Mouse (Mus musculus) midbrain, embryonic 13.5 days (tissue): ENCODE results near the gene Rpap1. TPM values are rescaled to one million over a fixed set of nuclear protein-coding genes. Genes with fewer than 3 reads are reported as not detected.

Source experiments
- ATAC-seq: fragments of 200-750 bp; cut with Nextera tagmentation; 2 replicates; pipeline ENCODE4 v1.8.0; 2017; ENCODE audit warnings: mild to moderate bottlenecking, moderate TSS enrichment, moderate library complexity
- H3K27ac ChIP-seq: fragments of 300-500 bp; sonication (generic); 2 replicates; pipeline ENCODE4 v1.5.1; 2015; ENCODE audit warnings: inconsistent platforms, mild to moderate bottlenecking, moderate library complexity
- H3K27me3 ChIP-seq: fragments of 300-500 bp; sonication (generic); 2 replicates; pipeline ENCODE4 v1.6.1; 2015; ENCODE audit warnings: mild to moderate bottlenecking, inconsistent platforms
- H3K36me3 ChIP-seq: fragments of 300-500 bp; sonication (generic); 2 replicates; pipeline ENCODE4 v1.6.1; 2015; ENCODE audit warnings: mild to moderate bottlenecking, inconsistent platforms
- H3K4me1 ChIP-seq: fragments of 300-500 bp; sonication (generic); replicated peaks from 2 replicates; pipeline ENCODE4 v1.6.1; 2015; ENCODE audit warnings: inconsistent platforms
- H3K4me2 ChIP-seq: fragments of 300-500 bp; sonication (generic); replicated peaks from 2 replicates; pipeline ENCODE4 v1.6.1; 2015; ENCODE audit warnings: moderate library complexity, mild to moderate bottlenecking, inconsistent platforms
- H3K4me3 ChIP-seq: fragments of 300-500 bp; sonication (generic); replicated peaks from 2 replicates; pipeline ENCODE4 v1.5.1; 2015; ENCODE audit warnings: mild to moderate bottlenecking, inconsistent platforms
- H3K9ac ChIP-seq: fragments of 300-500 bp; sonication (generic); replicated peaks from 2 replicates; pipeline ENCODE4 v1.6.1; 2015; ENCODE audit warnings: mild to moderate bottlenecking, inconsistent platforms
- H3K9me3 ChIP-seq: fragments of 300-500 bp; sonication (generic); 2 replicates; pipeline ENCODE4 v1.6.1; 2016; ENCODE audit warnings: mild to moderate bottlenecking, inconsistent platforms
- WGBS: fragments of 180-500 bp; shearing (Covaris S2); methylation state at CpG from one replicate; pipeline ENCODE4 v1.1.7; 2015; 5-methylcytosine and 5-hydroxymethylcytosine counted together
- polyA plus RNA-seq: library from polyadenylated mRNA; unstranded; fragments of >200 nt; fragmentation: Nextera tagmentation; extraction: Ambion mirVana; gene quantifications from 2 replicates; pipeline ENCODE4 v1.2.1, GENCODE M21; 2015

Gene Rpap1
- polyA plus RNA-seq, 1 experiment from 2014 or later, result 25.1 TPM

DNA sequence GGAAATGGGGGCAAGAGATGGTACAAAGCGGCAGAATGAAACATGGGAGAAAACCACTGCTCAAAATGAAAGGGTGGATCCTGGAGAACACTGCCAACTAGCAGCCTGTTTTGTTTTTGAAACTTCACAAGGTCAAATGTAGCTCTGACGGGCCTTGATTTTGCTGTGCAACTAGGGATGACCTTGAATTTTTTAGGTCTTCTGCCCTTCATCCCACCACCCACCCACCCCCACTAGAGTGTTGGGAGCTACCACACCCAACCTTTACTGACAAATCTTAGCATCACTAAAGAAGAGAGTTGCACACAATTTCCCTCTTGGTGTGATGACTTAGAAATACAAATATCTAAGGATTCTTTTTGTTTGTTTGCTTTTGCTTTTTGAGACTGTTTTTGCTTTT is 2.7 kb upstream of the Rpap1 start:
- Histone ChIP-seq H3K4me2 (no peak overlapping the region), H3K27ac (no peak overlapping the region), H3K27me3 (peaks cover 10% of the 10 kb centered on the region; the same call in 1 of the 2 replicates), H3K36me3 (no peaks in the 10 kb centered on the region; the same call in 1 of the 2 replicates), H3K4me1 (peaks cover 13% of the 10 kb centered on the region), H3K9ac (no peak overlapping the region), H3K9me3 (no peaks in the 10 kb centered on the region), H3K4me3 (no peak overlapping the region)
- ATAC-seq, result no peak
- 85% methylated on average over 2 of the region's 2 CpGs for WGBS

DNA sequence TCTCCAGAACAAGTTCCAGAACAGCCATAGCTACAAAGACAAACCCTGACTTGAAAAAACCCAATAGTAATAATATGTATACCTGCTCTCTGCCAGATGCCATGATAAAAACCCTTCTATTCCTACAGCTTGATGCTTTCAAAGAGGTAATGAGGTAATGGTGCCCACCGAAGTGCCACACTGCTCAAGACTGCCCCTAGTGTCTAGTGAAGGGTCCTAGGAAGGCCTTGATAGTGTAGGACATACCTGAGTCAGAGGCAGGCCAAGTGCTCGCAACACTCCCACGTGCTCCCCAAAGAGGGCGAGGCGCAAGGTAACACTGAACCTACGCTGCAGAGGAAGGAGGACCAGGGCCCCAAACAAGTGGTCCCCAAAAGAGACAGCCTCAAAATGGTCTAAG is 20.1 kb downstream of the Rpap1 start:
- no peaks in the 10 kb centered on the region for H3K9me3 ChIP-seq
- no peak overlapping the region for H3K27ac ChIP-seq
- 95% methylated on average over 6 of the region's 6 CpGs for WGBS
- peaks cover 77% of the 10 kb centered on the region for H3K36me3 ChIP-seq
- ATAC-seq, result no peak
- no peak overlapping the region for H3K9ac ChIP-seq
- H3K4me2 ChIP-seq, result no peak overlapping the region
- H3K27me3 ChIP-seq, result 0 out of 2 replicates have a peak, but pooled peaks cover 4% of the 10 kb centered on the region
- no peaks in the 10 kb centered on the region for H3K4me1 ChIP-seq
- no peak overlapping the region for H3K4me3 ChIP-seq

DNA sequence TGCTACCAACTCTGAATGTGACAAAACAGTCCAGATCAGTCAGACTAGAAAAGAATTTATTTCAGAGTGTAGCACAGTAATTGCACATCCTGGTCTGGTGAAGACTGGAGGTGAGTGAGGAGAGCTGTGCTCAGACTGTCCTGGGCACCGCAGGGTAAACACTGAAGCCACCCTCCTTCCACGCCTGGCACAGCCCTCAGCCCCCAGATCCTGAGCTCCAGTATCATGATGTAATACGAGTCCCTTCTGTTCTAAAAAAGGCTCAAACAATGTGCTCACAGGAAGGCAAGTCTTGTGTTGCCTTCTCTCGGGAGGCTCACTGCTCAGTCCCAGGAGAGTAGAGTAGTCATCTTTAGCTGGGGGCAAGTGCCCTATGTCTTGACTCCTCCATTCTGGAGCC is 23.4 kb downstream of the Rpap1 start:
- H3K9me3 ChIP-seq, result no peaks in the 10 kb centered on the region
- H3K4me3 ChIP-seq, result no peak overlapping the region
- ATAC-seq, result no peak
- WGBS, result 79% methylated on average over 4 of the region's 4 CpGs
- 0 out of 2 replicates have a peak, but pooled peaks cover under 1% of the 10 kb centered on the region for H3K4me1 ChIP-seq
- peaks cover 44% of the 10 kb centered on the region for H3K36me3 ChIP-seq
- no peak overlapping the region for H3K9ac ChIP-seq
- H3K27ac ChIP-seq, result no peak overlapping the region
- no peak overlapping the region for H3K4me2 ChIP-seq
- H3K27me3 ChIP-seq, result peaks cover 34% of the 10 kb centered on the region

DNA sequence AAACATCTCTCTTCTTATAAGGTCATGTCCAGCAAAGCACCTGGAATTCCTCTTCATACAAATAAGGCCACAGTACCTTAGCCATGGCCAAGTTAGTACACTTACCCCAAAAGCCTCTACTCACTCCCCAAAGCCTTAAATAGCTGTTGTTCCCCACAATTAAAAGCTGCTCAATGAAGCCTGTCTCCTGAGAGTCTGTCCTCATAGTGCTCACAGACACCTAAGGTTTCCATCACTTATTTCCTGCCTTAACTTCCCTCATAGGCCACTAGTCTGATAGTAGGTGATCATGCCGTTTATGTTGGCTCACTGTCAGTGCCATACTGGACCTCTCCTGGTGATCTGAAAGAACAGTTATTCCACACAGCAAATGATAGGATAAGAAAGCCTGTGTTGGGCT is 25.1 kb downstream of the Rpap1 start:
- H3K4me1 ChIP-seq, result peaks cover 16% of the 10 kb centered on the region
- no peak overlapping the region for H3K4me3 ChIP-seq
- H3K36me3 ChIP-seq, result peaks cover 32% of the 10 kb centered on the region
- no peak overlapping the region for H3K27ac ChIP-seq
- no peaks in the 10 kb centered on the region for H3K9me3 ChIP-seq
- no peak overlapping the region for H3K4me2 ChIP-seq
- no peak overlapping the region for H3K9ac ChIP-seq
- peaks cover 51% of the 10 kb centered on the region for H3K27me3 ChIP-seq
- WGBS, result 73% methylated on average over 1 of the region's 1 CpGs
- no peak for ATAC-seq

DNA sequence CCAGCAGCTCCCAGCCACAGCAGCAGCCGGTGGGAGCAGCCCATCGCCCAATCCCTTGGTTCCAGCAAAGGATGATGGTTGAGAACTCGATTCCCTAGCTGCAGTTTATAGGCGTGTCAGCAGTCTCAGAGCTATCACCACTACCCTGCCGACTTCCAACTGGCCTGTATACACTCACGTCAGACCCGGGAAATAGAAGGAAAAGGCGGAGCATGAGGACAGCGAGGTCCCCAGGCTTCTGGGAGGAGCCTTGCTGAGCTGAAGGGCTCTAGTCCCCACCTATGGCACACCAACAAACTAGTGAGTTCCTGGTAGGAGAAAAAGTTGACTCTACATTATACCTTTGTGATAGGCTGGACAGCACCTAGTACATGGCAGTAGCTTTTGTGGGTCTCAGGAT is 27.1 kb downstream of the Rpap1 start, which contains the start of gene Ltk:
TSS of gene Ltk (minus strand) at position 181 of the 400 bp plus-strand sequence.
- peak within 1 kb of the TSS; percentile 98; the same call in 1 of the 2 replicates for H3K4me2 ChIP-seq
- peak within 1 kb of the TSS; percentile 68; the same call in 1 of the 2 replicates for H3K4me3 ChIP-seq
- peaks cover 18% of the 10 kb centered on the region for H3K36me3 ChIP-seq
- H3K9me3 ChIP-seq, result no peaks in the 10 kb centered on the region
- H3K27ac ChIP-seq, result no peak within 1 kb of the TSS
- no peak for ATAC-seq
- peaks cover 64% of the 10 kb centered on the region for H3K27me3 ChIP-seq
- no peak within 1 kb of the TSS for H3K9ac ChIP-seq
- H3K4me1 ChIP-seq, result peaks cover 16% of the 10 kb centered on the region
- 17% methylated on average over 9 of the region's 9 CpGs for WGBS

DNA sequence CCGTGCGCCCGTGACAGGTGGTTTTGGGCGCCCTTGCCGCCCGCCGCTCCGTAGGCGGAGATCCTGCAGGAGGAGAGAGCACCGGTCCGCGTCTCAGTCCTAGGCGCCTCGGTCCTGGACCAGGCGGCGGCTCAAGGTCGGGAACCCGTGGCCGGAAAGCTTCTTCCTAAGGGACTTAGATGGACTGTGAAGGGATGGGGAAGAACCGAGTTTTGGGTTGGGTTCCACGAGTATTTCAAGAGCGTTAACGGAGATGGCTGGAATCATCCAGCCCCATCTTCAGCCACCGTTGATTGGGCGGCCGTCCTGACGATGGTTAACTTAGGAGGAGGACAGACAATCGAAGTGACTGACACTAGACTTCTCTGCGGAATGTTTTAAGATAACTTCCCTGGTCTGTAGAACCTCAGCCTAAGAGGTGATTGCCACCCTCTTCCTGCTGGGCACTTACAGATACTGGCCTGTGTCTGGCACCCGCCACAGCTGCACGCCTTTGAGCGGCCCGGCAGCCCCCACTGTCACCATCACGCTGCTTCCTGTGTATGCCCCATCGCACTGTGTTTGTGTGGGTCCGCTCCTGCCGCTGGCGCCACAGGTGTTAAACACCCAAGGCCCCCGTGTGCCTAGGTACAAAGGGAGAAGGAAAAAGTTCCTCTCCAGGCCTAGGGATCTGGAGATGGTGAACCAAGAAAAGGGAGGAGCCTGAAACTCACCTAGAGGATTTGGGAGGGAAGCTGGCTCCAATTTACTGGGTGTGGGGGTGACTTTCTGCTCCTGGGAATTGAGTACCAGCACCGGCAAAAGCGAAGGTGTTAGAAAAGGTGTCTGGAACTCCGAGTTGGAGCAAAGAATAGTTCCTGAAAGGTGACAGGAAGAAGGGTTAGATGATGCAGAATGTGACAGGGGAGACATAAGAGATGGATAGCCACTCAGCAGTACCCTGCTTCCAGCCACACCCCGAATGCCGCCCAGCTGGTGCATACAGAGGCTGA is 28.2 kb downstream of the Rpap1 start:
- Histone ChIP-seq H3K9ac (peak overlapping the region; percentile 73), H3K36me3 (peaks cover 10% of the 10 kb centered on the region), H3K27me3 (peaks cover 67% of the 10 kb centered on the region), H3K4me1 (peaks cover 16% of the 10 kb centered on the region), H3K9me3 (no peaks in the 10 kb centered on the region), H3K27ac (no peak overlapping the region), H3K4me2 (peak overlapping the region; percentile 98), H3K4me3 (peak overlapping the region; percentile 68)
- peak; percentile 48 for ATAC-seq
- WGBS, result 8% methylated on average over 44 of the region's 44 CpGs

DNA sequence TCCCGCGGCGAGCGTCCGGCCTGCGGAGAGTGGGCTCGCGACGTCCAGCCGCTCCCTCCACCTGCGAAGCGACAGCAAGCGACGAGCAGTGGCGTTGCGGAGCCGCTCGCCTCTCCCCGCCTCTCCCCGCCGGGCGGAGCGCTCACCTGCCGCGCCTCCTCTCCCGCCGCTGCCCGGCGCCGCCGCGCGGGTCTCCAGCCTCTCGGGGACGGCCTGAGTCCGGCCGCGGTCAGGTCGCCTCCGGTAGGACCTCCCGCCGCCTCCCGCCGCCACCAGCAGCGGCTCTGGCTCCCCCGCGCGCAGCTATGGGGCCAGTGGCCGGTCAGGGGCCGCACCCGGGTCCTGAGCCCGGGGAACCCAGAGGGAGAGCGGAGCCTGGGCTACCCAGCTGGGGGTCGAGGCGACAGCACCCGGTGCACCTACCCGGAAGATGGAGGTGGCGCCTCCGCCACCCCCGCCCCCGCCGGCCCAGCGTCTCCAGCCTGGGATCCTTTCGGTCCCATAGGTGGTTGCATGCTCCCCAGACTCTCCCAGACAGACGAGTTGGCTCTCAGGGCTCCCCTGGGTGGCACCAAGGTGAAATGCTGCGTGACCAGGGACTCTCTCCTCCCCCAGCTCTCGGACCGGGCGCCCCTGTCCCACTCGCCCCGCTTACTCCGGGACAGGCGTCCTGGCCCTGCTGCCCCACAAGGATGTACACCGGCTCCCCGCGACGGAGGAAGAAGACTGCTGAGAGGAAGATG is 29.1 kb downstream of the Rpap1 start:
- H3K4me3 ChIP-seq, result peak overlapping the region; percentile 68
- peak overlapping the region; percentile 98 for H3K4me2 ChIP-seq
- WGBS, result under 1% methylated on average over 61 of the region's 77 CpGs
- peaks cover 16% of the 10 kb centered on the region for H3K4me1 ChIP-seq
- H3K27me3 ChIP-seq, result peaks cover 67% of the 10 kb centered on the region
- peak overlapping the region; percentile 73 for H3K9ac ChIP-seq
- H3K9me3 ChIP-seq, result no peaks in the 10 kb centered on the region
- peak; percentile 73 for ATAC-seq
- peaks cover 1% of the 10 kb centered on the region; the same call in 1 of the 2 replicates for H3K36me3 ChIP-seq
- H3K27ac ChIP-seq, result no peak overlapping the region

DNA sequence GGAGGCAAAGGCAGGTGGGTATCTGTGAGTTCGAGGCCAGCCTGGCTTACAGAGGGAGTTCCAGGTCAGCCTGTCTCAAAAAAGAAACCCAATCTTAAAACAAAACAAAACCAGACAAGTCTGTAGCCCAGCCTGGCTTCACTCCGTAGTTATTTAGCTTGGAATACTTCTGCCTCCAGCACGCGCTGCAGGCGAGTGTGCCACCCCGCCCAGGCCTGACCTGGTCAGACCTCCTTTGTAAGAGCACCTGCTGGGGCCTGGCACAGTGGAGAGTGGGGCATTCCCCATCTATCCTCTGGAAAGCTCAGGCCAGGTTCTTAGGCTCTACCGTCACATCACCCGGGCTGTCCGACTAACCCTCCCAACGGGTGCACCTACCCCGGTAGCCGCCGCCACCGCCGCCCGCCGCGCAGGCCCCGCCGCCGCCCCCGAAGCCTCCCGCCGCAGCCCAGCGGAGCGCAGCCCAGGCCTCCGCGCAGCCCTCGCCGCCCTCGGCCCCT is 29.7 kb downstream of the Rpap1 start:
- Histone ChIP-seq H3K36me3 (no peaks in the 10 kb centered on the region), H3K4me2 (peak overlapping the region; percentile 98), H3K27me3 (peaks cover 69% of the 10 kb centered on the region), H3K9ac (peak overlapping the region; percentile 73), H3K4me3 (peak overlapping the region; percentile 68), H3K9me3 (no peaks in the 10 kb centered on the region), H3K27ac (no peak overlapping the region), H3K4me1 (peaks cover 16% of the 10 kb centered on the region)
- peak; percentile 59 for ATAC-seq
- WGBS, result 2% methylated on average over 31 of the region's 31 CpGs

DNA sequence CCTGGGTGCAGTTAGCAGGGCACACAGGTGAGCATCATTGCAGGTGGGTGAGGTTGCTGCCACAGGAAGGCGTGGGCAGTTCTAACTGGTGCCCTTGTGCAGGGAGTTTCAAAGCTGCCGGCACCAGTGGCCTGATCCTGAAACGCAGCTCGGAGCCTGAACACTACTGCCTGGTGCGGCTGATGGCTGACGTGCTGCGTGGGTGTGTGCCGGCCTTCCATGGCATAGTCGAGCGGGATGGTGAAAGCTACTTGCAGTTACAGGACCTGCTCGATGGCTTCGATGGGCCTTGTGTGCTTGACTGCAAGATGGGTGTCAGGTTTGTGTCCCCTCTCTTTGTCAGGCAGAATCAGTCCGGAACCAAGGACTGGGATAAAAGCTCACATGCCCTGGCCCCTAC is 38.1 kb downstream of the Rpap1 start:
- Histone ChIP-seq H3K4me2 (no peak overlapping the region), H3K4me1 (peaks cover 8% of the 10 kb centered on the region), H3K9me3 (no peaks in the 10 kb centered on the region), H3K27me3 (peaks cover 49% of the 10 kb centered on the region), H3K4me3 (no peak overlapping the region), H3K36me3 (no peaks in the 10 kb centered on the region), H3K27ac (no peak overlapping the region), H3K9ac (no peak overlapping the region)
- 76% methylated on average over 13 of the region's 13 CpGs for WGBS
- no peak for ATAC-seq

DNA sequence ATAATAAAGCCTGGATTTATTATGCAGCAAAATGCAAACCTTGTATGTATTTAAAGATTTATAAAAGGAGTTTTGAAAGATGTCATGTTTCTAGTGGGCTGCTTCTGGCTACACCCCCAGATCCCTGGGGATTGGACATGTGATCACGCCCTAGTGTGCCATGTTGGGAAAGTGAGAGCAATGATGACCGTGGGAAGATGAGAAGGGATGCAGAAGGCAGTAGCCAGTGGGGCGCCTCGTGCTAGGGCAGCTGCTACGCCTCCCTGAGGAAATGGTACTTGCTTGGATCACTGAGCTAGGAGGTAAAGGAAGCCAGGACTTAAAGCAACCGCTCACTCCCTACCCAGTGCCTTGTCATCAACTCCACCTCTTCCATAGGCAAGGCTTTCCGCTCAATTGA is 39.8 kb downstream of the Rpap1 start:
- Histone ChIP-seq H3K27me3 (peaks cover 63% of the 10 kb centered on the region), H3K27ac (no peak overlapping the region), H3K36me3 (no peaks in the 10 kb centered on the region), H3K4me3 (no peak overlapping the region), H3K9me3 (no peaks in the 10 kb centered on the region), H3K4me1 (peaks cover 25% of the 10 kb centered on the region), H3K4me2 (no peak overlapping the region), H3K9ac (no peak overlapping the region)
- no peak for ATAC-seq
- 82% methylated on average over 7 of the region's 7 CpGs for WGBS

DNA sequence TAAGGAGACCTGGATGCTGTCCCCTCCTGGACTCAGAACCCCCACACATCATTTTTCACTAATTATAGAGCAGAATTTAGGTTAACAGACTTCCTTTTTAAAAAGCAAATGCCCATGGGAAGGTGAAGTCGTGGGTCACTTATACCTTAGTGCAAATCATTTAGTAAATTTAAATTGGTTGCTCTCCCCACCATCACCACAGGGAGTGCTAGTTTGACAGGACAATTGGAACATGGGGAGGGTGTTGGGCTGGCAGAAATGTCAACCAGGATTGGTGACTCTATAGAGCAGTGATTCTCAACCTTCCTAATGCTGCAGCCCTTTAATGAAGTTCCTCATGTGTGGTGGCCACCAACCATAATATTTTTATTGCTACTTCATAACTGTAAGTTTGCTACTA is 42.1 kb downstream of the Rpap1 start:
- ATAC-seq, result no peak
- no peaks in the 10 kb centered on the region for H3K36me3 ChIP-seq
- 16% methylated on average over 1 of the region's 1 CpGs for WGBS

More for the DNA sequence above, 42.1 kb downstream of the Rpap1 start:
- H3K4me3 ChIP-seq, result no peak overlapping the region
- no peak overlapping the region for H3K4me2 ChIP-seq
- no peak overlapping the region for H3K9ac ChIP-seq
- H3K9me3 ChIP-seq, result no peaks in the 10 kb centered on the region
- peaks cover 42% of the 10 kb centered on the region for H3K4me1 ChIP-seq
- H3K27me3 ChIP-seq, result peaks cover 74% of the 10 kb centered on the region
- no peak overlapping the region for H3K27ac ChIP-seq
